Mouse (Mus musculus): ENCODE results near the gene Robo2. TPM values are rescaled to one million over a fixed set of nuclear protein-coding genes. Genes with fewer than 3 reads are reported as not detected.
A peak's percentile ranks its signal among the peaks of the same experiment; 100 is the strongest.

Robo2 gene
- 16.0 and 17.7 TPM in 2 replicates for polyA plus RNA-seq (2015; fragmentation: Nextera tagmentation; extraction: Ambion mirVana)

DNA sequence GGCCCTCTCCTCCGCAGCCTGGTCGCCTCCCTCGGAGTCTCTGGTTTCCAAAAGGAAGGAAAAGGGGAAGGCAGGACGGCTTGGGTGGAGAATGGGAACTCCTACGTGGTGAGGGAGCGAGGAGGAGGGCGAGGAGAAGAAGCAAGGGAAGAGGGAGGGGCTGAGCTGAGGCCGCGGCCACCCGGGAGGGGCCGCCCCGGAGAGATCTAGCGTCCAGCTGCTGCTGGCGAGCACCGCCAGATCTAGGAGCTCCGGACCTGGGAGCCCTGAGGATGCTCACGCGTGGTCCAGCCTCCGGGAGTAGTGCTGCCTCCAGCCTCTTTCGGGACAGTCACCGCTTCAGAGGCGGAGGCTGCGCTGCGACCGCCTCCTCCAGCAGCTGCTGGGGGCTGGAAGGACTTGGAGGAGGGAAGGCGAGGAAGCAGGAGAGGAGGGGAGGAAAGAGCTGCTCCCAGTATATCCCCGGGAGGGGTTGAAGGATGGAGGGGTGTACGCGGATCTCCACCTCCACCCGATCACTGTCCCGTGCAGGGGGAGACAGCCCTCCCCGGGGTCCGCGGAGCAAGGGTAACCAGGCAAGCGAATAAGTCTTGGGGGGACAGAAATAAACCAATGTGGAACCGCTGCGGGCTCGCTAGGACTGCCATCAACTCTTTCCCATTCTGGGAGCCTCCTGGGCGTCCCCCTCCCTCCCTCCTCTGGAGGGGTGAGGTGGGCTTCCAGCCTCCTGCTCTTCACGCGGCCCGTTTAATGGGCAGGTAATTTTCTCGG is at the start of gene Robo2:
Gene Robo2 (minus strand): TSS at position 345 of the 771 bp plus-strand sequence.
- H3K27ac ChIP-seq (ENCODE audit: low read length) = peak within 1 kb of the TSS; percentile 61

DNA sequence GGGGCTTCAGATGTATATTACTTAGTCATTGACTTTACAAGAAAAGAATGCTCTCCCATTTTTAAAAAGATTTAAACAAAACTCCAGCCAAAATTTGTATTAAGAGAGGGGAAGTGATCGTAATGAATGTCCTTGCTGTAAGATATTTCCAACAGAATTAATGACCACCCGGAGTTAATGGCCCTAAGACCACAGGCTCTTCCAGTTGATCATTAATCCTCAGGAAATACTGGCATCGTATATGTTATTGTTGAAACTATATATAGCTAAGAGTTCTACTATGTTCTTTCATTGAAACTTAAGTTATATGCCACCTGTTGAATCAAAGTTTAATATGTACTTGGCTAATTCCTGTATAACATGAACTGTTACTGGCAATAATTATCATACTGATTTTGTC is 46.5 kb upstream of the Robo2 start:
- H3K9ac ChIP-seq (ENCODE audit: low read depth, low read length) = no peak overlapping the region
- no peaks in the 10 kb centered on the region for H3K4me1 ChIP-seq (ENCODE audit: control insufficient read depth, insufficient read depth, low read length)
- WGBS = 39% methylated on average over 3 of the region's 3 CpGs
- H3K4me3 ChIP-seq (ENCODE audit: low read length) = no peak overlapping the region
- H3K27me3 ChIP-seq (replicated peaks; ENCODE audit: control insufficient read depth, insufficient read depth, low read length) = no peaks in the 10 kb centered on the region
- no peaks in the 10 kb centered on the region for H3K36me3 ChIP-seq (ENCODE audit: control insufficient read depth, insufficient read depth, low read length)
- no peak overlapping the region for H3K27ac ChIP-seq (ENCODE audit: low read length)
- ATAC-seq = no peak
- H3K4me2 ChIP-seq (ENCODE audit: low read depth, low read length) = no peak overlapping the region
- no peaks in the 10 kb centered on the region for H3K9me3 ChIP-seq (ENCODE audit: control insufficient read depth, low read length)

More for the DNA sequence above, at the start of gene Robo2:
- H3K36me3 ChIP-seq (ENCODE audit: control insufficient read depth, insufficient read depth, low read length) = no peaks in the 10 kb centered on the region
- H3K4me3 ChIP-seq (ENCODE audit: low read length) = peak within 1 kb of the TSS; percentile 66
- under 1% methylated on average over 42 of the region's 43 CpGs for WGBS
- no peaks in the 10 kb centered on the region for H3K9me3 ChIP-seq (ENCODE audit: control insufficient read depth, low read length)
- H3K4me1 ChIP-seq (ENCODE audit: control insufficient read depth, insufficient read depth, low read length) = peaks cover 4% of the 10 kb centered on the region; the same call in 1 of the 2 replicates
- ATAC-seq = peak; percentile 90
- H3K9ac ChIP-seq (ENCODE audit: low read depth, low read length) = peak within 1 kb of the TSS; percentile 63
- no peaks in the 10 kb centered on the region for H3K27me3 ChIP-seq (replicated peaks; ENCODE audit: control insufficient read depth, insufficient read depth, low read length)
- H3K4me2 ChIP-seq (ENCODE audit: low read depth, low read length) = peak within 1 kb of the TSS; percentile 85

DNA sequence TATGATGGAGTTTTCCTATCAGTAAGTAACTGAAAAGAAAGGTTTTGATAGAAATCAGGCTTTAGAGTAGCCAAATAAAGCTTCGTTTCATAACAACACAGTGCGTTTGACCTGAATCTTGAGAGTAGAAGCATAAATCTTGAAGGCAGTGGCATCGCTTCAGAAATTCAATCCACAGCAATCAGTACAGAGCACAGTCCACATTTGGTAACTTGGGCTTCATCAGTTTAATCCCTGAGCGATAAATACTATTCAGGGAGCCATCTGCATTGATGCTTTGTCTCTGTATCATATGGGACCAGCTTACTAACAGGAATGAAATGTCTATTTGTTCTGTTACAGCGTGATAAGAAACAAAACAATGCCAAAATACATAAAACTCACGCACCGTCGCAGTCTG is 46.1 kb upstream of the Robo2 start:
- no peak for ATAC-seq
- no peak overlapping the region for H3K9ac ChIP-seq (ENCODE audit: low read depth, low read length)
- no peak overlapping the region for H3K4me2 ChIP-seq (ENCODE audit: low read depth, low read length)
- H3K4me1 ChIP-seq (ENCODE audit: control insufficient read depth, insufficient read depth, low read length) = no peaks in the 10 kb centered on the region
- H3K4me3 ChIP-seq (ENCODE audit: low read length) = no peak overlapping the region
- no peak overlapping the region for H3K27ac ChIP-seq (ENCODE audit: low read length)
- 62% methylated on average over 8 of the region's 8 CpGs for WGBS
- no peaks in the 10 kb centered on the region for H3K9me3 ChIP-seq (ENCODE audit: control insufficient read depth, low read length)
- no peaks in the 10 kb centered on the region for H3K27me3 ChIP-seq (replicated peaks; ENCODE audit: control insufficient read depth, insufficient read depth, low read length)
- H3K36me3 ChIP-seq (ENCODE audit: control insufficient read depth, insufficient read depth, low read length) = no peaks in the 10 kb centered on the region

DNA sequence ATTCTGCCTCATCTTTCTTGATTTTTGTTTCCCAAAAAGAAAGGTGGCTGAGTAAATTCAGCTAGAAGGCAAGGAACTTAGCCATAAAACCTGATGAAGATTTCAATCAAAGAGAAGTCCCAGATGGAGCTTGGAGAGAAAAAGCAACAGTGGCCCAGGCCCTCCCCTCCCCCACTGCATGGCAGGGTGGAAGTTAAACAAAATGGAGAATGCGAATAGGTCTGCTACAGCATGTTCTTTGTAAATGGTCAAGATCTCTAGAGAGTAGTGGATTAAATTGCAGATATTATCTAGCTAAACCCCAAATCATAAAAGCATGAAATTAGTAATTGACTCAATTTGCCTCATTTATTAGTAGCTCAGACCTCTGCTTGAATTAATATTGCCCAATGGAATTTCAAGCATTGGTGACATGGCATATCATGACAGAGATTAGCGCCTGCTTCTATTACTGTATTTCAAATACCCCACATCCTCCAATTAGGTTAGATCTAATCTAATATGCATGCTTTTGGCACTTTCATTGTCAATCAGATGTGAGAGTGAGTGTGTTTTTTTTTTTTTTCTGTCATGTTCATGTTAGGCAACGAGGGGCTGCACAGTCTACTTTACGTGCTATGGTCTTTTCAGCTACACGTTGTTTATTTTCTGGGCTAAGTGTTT is 45.3 kb upstream of the Robo2 start:
- Histone ChIP-seq H3K36me3 (ENCODE audit: control insufficient read depth, insufficient read depth, low read length) (no peaks in the 10 kb centered on the region), H3K4me2 (ENCODE audit: low read depth, low read length) (no peak overlapping the region), H3K27me3 (replicated peaks; ENCODE audit: control insufficient read depth, insufficient read depth, low read length) (no peaks in the 10 kb centered on the region), H3K9ac (ENCODE audit: low read depth, low read length) (no peak overlapping the region), H3K4me3 (ENCODE audit: low read length) (no peak overlapping the region), H3K9me3 (ENCODE audit: control insufficient read depth, low read length) (no peaks in the 10 kb centered on the region), H3K27ac (ENCODE audit: low read length) (no peak overlapping the region), H3K4me1 (ENCODE audit: control insufficient read depth, insufficient read depth, low read length) (no peaks in the 10 kb centered on the region)
- ATAC-seq = no peak
- WGBS = 80% methylated on average over 5 of the region's 5 CpGs

DNA sequence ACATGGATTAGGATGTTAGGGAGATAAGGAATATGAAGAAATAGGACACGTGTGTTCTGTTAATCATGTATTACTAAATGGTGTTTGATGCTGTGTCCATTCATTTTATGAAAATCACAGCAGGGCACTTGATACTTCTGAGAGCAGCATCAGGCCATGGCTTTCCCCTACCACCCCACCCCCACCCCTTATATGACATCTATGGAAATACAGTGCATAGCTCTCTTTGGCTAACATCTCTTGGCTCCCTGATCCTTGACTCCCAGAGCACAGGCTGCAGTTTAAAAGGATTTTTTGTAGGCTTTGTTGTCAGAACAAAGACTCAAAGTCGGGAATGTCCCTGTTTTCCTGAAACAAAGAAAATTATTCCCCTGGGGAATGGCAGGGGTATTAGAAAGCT is 43.6 kb upstream of the Robo2 start:
- no peak overlapping the region for H3K4me2 ChIP-seq (ENCODE audit: low read depth, low read length)
- H3K36me3 ChIP-seq (ENCODE audit: control insufficient read depth, insufficient read depth, low read length) = no peaks in the 10 kb centered on the region
- H3K27me3 ChIP-seq (replicated peaks; ENCODE audit: control insufficient read depth, insufficient read depth, low read length) = no peaks in the 10 kb centered on the region
- no peaks in the 10 kb centered on the region for H3K4me1 ChIP-seq (ENCODE audit: control insufficient read depth, insufficient read depth, low read length)
- ATAC-seq = no peak
- H3K4me3 ChIP-seq (ENCODE audit: low read length) = no peak overlapping the region
- no peaks in the 10 kb centered on the region for H3K9me3 ChIP-seq (ENCODE audit: control insufficient read depth, low read length)
- no peak overlapping the region for H3K9ac ChIP-seq (ENCODE audit: low read depth, low read length)
- no peak overlapping the region for H3K27ac ChIP-seq (ENCODE audit: low read length)
- 47% methylated on average over 2 of the region's 2 CpGs for WGBS

DNA sequence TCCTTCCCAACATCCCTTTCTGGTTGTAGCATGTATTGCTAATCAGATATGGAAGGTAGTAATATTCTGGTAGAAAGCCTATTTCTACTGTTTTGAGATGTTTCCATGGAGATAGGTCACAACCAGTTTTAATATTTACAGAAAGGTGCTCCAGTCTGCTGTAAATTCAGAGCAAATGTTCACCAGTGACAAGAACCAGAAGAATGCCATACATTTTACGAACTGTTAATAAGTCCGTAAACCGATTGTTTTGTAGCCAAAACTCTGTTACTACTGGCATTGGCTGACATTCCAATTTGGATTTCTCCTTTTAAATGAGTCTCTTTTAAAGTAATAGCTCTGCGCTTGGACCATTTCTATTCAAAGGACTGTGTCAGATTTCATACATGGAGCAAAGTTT is 36.4 kb upstream of the Robo2 start:
- 67% methylated on average over 4 of the region's 4 CpGs for WGBS
- no peaks in the 10 kb centered on the region for H3K4me1 ChIP-seq (ENCODE audit: control insufficient read depth, insufficient read depth, low read length)
- ATAC-seq = no peak
- no peaks in the 10 kb centered on the region for H3K36me3 ChIP-seq (ENCODE audit: control insufficient read depth, insufficient read depth, low read length)
- H3K9me3 ChIP-seq (ENCODE audit: control insufficient read depth, low read length) = no peaks in the 10 kb centered on the region
- no peak overlapping the region for H3K4me2 ChIP-seq (ENCODE audit: low read depth, low read length)
- no peaks in the 10 kb centered on the region for H3K27me3 ChIP-seq (replicated peaks; ENCODE audit: control insufficient read depth, insufficient read depth, low read length)
- no peak overlapping the region for H3K4me3 ChIP-seq (ENCODE audit: low read length)
- no peak overlapping the region for H3K9ac ChIP-seq (ENCODE audit: low read depth, low read length)
- H3K27ac ChIP-seq (ENCODE audit: low read length) = no peak overlapping the region

DNA sequence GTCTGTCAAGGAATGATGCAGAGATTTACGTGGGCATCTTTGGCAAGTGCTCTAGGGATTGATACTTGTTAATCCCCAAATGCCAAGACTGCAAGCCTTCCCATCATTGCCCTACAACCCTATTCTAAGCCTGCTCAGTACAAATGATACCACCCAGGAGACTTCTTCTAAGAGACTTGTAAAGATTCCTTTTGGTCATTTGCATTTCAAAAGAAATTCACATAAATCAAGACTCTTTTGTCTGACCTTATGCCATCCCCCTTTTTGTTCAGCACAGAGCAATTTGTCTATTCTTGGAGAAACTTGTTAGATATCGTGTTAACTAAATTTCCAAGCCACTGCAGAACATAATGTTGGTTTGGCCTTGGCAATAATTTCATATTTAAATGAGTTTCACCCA is 15.4 kb upstream of the Robo2 start:
- no peak for ATAC-seq
- H3K4me3 ChIP-seq (ENCODE audit: low read length) = no peak overlapping the region
- 64% methylated on average over 2 of the region's 2 CpGs for WGBS

DNA sequence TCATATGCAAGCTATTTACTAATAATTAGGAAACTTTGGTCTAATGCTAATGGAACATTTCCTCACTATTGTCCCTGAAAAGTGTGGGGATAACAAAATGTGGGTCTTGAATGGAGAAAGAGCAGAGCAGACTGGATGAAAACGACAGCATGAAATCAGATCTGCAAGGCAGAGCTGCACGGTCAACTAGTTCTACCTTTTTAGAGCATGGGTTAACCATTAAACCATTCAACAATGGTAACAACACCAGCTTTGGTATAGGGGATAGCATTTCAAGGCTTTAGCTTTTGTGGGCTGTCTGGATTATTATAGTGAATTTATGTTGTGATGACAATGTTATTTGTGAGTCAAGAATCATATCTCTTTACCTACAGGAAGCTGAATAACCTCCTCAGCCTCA is 8.7 kb upstream of the Robo2 start:
- H3K27me3 ChIP-seq (replicated peaks; ENCODE audit: control insufficient read depth, insufficient read depth, low read length) = no peaks in the 10 kb centered on the region
- no peak overlapping the region for H3K27ac ChIP-seq (ENCODE audit: low read length)
- 57% methylated on average over 2 of the region's 2 CpGs for WGBS
- no peaks in the 10 kb centered on the region for H3K4me1 ChIP-seq (ENCODE audit: control insufficient read depth, insufficient read depth, low read length)
- no peak overlapping the region for H3K4me2 ChIP-seq (ENCODE audit: low read depth, low read length)
- H3K9ac ChIP-seq (ENCODE audit: low read depth, low read length) = no peak overlapping the region
- H3K36me3 ChIP-seq (ENCODE audit: control insufficient read depth, insufficient read depth, low read length) = no peaks in the 10 kb centered on the region
- no peaks in the 10 kb centered on the region for H3K9me3 ChIP-seq (ENCODE audit: control insufficient read depth, low read length)
- no peak for ATAC-seq
- H3K4me3 ChIP-seq (ENCODE audit: low read length) = no peak overlapping the region

More for the DNA sequence above, 15.4 kb upstream of the Robo2 start:
- no peak overlapping the region for H3K4me2 ChIP-seq (ENCODE audit: low read depth, low read length)
- no peaks in the 10 kb centered on the region for H3K27me3 ChIP-seq (replicated peaks; ENCODE audit: control insufficient read depth, insufficient read depth, low read length)
- H3K36me3 ChIP-seq (ENCODE audit: control insufficient read depth, insufficient read depth, low read length) = no peaks in the 10 kb centered on the region
- H3K9me3 ChIP-seq (ENCODE audit: control insufficient read depth, low read length) = no peaks in the 10 kb centered on the region
- no peak overlapping the region for H3K27ac ChIP-seq (ENCODE audit: low read length)
- no peaks in the 10 kb centered on the region for H3K4me1 ChIP-seq (ENCODE audit: control insufficient read depth, insufficient read depth, low read length)
- no peak overlapping the region for H3K9ac ChIP-seq (ENCODE audit: low read depth, low read length)

DNA sequence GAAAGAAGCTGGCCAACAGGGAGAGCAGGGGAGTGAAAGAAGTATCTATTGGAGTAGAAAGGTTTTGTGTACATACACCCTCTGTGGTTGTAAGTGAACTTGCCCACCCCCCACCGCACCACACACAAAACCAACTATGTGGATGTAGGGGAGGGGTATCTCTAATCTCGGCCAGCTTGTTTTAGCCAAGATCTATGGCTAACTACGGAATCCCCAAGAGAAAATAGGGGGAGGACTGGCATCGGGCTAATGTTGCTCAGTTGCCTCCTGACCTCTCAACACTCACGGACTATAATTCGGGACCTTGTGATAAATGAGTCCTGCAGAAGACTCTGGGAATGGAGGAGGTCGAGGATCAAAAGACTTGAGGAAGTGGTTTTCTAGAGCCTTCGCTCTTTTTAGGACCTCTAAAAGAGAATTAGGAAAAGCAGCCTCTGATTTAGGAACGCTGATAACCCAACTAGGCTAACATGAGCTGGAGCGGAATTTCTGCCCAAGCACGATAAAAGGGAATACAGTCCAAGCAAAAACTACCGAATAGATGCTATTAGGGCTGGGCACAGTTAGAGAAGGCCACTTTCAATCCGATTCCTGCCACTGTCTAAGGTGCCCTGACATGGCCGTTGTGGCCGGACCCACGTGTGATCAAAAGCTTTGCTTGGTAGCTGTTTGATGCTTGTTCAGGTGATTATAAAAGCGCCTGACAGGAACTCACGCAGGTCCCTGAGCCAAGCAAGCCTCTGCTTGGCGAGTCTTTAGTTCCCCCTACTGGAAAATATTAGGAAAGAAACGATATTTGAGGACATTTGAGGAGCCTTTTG is 1.1 kb upstream of the Robo2 start:
- no peak overlapping the region for H3K27ac ChIP-seq (ENCODE audit: low read length)
- H3K4me1 ChIP-seq (ENCODE audit: control insufficient read depth, insufficient read depth, low read length) = peaks cover 4% of the 10 kb centered on the region; the same call in 1 of the 2 replicates
- no peaks in the 10 kb centered on the region for H3K9me3 ChIP-seq (ENCODE audit: control insufficient read depth, low read length)
- peak overlapping the region; percentile 85 for H3K4me2 ChIP-seq (ENCODE audit: low read depth, low read length)
- under 1% methylated on average over 20 of the region's 20 CpGs for WGBS
- ATAC-seq = peak; percentile 49
- peak overlapping the region; percentile 66 for H3K4me3 ChIP-seq (ENCODE audit: low read length)
- H3K27me3 ChIP-seq (replicated peaks; ENCODE audit: control insufficient read depth, insufficient read depth, low read length) = no peaks in the 10 kb centered on the region
- no peaks in the 10 kb centered on the region for H3K36me3 ChIP-seq (ENCODE audit: control insufficient read depth, insufficient read depth, low read length)
- peak overlapping the region; percentile 40 for H3K9ac ChIP-seq (ENCODE audit: low read depth, low read length)

Data from intestine, embryonic 16.5 days (tissue).